Mouse (Mus musculus) embryonic fibroblast, embryonic 13.5 days (primary cell): ENCODE results near the gene Top3b.

Experiments
- CTCF ChIP-seq: IDR thresholded peaks from 2 replicates; pipeline ENCODE4 v1.5.1; 2011; ENCODE audit warnings: mild to moderate bottlenecking, control low read depth, low read length, moderate library complexity, borderline replicate concordance; ENCODE audit not compliant: insufficient read depth
- POLR2A ChIP-seq: IDR thresholded peaks from 2 replicates; pipeline ENCODE4 v1.6.1; 2011; ENCODE audit warnings: low read depth, mild to moderate bottlenecking, control low read depth, low read length, moderate library complexity

- TF ChIP-seq CTCF, result no peak
- TF ChIP-seq POLR2A, result no peak
Observed at GRCm38 (mm10) chr16:16862288-16862687, 8.2 kb upstream of the Top3b start.
